Mouse (Mus musculus) brown adipose tissue, adult 24 weeks (tissue): ENCODE results near the gene Tnfsf14. TPM values are rescaled to one million over a fixed set of nuclear protein-coding genes. Genes with fewer than 3 reads are reported as not detected.
A peak's percentile ranks its signal among the peaks of the same experiment; 100 is the strongest.

Source experiments
- H3K27ac ChIP-seq: fragments of 200-500 bp; replicated peaks from 2 replicates; pipeline ENCODE4 v1.5.1; 2012; ENCODE audit warnings: low read depth, mild to moderate bottlenecking, low read length
- H3K4me1 ChIP-seq: fragments of 200-500 bp; 2 replicates; pipeline ENCODE4 v1.6.1; 2012; ENCODE audit warnings: low read length, mixed read lengths; ENCODE audit not compliant: control insufficient read depth, insufficient read depth, insufficient read length
- H3K4me3 ChIP-seq: fragments of 200-500 bp; 2 replicates; pipeline ENCODE4 v1.5.1; 2012; ENCODE audit warnings: low read depth, mild to moderate bottlenecking, low read length, moderate library complexity; ENCODE audit not compliant: insufficient read depth
- polyA plus RNA-seq: library from polyadenylated mRNA; stranded (reverse); fragments of >200 nt; gene quantifications from 2 replicates; pipeline ENCODE4 v1.2.4, GENCODE M21; 2012; ENCODE audit not compliant: missing spikeins, insufficient read depth, insufficient read length

Gene Tnfsf14
- not detected in 2 replicates for polyA plus RNA-seq

GRCm38 (mm10) chr17:57194041-57194507 is at the start of gene Tnfsf14:
Tnfsf14 (minus strand) TSS chr17:57194177.
- no peak within 1 kb of the TSS for H3K4me3 ChIP-seq
- no peak within 1 kb of the TSS for H3K27ac ChIP-seq
- H3K4me1 ChIP-seq: no peaks in the 10 kb centered on the region

DNA sequence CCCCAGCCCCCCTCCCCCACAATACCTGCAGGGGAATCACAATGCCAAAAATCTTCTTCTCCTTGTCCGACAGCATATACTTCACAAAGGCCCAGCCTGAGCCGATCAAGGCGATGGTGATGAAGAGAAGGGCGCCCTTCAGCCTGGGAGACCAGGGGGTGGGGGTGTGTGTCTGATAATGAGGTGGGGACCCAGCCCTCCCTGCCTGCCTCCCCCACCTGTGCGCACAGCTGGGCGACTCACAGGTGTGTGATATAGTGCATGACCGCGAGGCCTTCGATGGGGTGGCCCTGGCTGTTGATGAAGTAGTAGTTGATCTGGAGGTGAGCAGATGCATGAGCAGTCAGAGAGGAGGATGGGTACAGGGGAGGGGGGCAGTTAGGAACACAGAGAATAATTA is 43.2 kb upstream of the Tnfsf14 start:
- H3K27ac ChIP-seq: no peak overlapping the region
- H3K4me1 ChIP-seq: no peaks in the 10 kb centered on the region
- no peak overlapping the region for H3K4me3 ChIP-seq

DNA sequence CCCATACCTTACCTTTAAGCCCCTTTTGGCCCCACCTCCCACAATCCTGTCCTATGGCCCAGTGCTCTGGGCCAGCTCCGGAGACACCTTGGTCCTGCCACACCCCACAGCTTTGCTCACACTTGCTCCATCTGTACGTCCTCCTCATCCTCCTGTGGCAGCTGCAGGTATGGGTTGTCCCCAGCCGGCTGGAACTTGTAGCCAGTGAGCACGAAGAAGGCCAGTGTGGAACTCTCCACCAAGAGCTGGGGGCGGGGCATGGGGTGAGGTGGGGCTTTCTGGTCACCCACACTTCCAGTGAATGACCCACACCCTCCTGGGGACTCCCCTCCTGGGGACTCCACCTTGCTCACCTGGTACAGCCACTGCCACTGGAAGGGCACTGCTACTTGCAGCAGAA is 41.8 kb upstream of the Tnfsf14 start:
- 0 out of 2 replicates have a peak, but pooled peaks cover 3% of the 10 kb centered on the region for H3K4me1 ChIP-seq
- no peak overlapping the region for H3K27ac ChIP-seq
- no peak overlapping the region for H3K4me3 ChIP-seq

DNA sequence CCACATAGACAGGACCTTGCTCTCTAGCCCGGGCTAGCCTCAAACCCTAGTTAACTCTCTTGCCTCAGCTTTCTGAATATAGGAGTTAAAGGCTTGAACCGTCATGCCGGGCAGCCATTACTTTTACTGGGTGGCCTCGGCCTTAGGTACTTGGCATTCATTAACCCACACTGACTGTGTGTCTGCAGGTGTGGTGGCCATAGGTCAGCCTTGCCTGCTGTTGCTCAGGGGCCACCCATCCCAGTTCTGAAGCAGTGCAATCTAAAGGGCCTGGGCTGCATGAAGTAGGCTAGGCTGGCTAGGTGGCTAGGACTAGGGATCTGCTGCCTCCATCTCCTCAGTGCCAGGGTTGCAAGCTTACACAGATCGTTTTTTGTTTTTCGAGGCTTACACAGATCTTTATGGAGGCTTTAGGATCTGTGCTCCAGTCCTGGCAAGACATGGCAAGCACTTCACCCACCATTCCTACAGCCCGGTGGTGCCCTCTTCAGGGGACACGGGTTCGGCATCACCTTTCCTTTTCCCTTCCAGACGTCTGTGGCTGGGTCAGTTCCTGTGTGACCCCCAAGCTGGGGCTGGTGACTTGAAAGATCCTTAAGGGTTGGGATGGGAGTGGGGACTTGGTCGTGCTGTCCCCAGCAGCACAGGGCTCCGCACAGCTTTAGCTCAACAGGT is 40.4 kb upstream of the Tnfsf14 start:
- H3K4me1 ChIP-seq: peaks cover 10% of the 10 kb centered on the region
- H3K4me3 ChIP-seq: no peak overlapping the region
- no peak overlapping the region for H3K27ac ChIP-seq

DNA sequence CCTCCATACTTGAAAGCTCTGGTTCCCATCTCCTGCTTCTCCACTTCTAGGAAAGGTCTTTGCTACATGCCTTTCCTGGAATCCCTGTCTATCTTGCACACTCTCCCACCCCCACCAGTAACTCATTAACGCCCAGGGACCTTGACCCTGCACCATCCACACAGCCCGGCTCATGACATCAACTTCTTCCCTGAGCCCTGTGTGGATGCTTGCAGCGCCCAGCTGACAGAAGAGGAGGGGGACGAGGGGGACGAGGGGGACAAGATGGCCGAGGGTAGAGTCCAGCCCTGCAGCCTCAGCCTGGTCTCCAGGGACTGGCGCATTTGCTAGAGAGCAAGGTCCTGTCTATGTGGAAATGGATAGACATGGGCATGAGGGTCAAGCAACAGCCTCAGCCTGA is 39.1 kb upstream of the Tnfsf14 start:
- Histone ChIP-seq H3K4me3 (no peak overlapping the region), H3K27ac (no peak overlapping the region), H3K4me1 (peaks cover 10% of the 10 kb centered on the region)

DNA sequence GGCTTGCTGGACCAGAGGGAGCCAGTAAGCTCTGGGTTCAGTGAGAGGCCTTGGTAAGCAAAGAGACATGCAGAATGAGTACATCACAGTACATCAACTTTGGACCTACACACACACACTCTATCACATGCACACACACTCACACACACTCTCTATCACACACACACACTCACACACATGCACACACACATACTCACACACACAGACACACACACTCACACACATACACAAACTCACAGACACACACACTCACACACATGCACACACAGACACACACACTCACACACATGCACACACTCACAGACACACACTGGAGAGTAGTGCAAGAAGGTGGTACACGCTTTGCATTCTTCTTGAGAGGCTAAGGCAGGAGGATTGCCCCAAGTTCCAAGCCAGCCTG is 38.2 kb upstream of the Tnfsf14 start:
- Histone ChIP-seq H3K4me1 (peaks cover 10% of the 10 kb centered on the region), H3K27ac (no peak overlapping the region), H3K4me3 (no peak overlapping the region)

GRCm38 (mm10) chr17:57231321-57231771 is 37.4 kb upstream of the Tnfsf14 start:
- H3K27ac ChIP-seq: peak overlapping the region; percentile 62
- peaks cover 10% of the 10 kb centered on the region for H3K4me1 ChIP-seq

GRCm38 (mm10) chr17:57230728-57231125 is 36.8 kb upstream of the Tnfsf14 start:
- Histone ChIP-seq H3K4me3 (no peak overlapping the region), H3K27ac (peak overlapping the region; percentile 72), H3K4me1 (peaks cover 10% of the 10 kb centered on the region)

More at GRCm38 (mm10) chr17:57231321-57231771, 37.4 kb upstream of the Tnfsf14 start:
- H3K4me3 ChIP-seq: no peak overlapping the region

DNA sequence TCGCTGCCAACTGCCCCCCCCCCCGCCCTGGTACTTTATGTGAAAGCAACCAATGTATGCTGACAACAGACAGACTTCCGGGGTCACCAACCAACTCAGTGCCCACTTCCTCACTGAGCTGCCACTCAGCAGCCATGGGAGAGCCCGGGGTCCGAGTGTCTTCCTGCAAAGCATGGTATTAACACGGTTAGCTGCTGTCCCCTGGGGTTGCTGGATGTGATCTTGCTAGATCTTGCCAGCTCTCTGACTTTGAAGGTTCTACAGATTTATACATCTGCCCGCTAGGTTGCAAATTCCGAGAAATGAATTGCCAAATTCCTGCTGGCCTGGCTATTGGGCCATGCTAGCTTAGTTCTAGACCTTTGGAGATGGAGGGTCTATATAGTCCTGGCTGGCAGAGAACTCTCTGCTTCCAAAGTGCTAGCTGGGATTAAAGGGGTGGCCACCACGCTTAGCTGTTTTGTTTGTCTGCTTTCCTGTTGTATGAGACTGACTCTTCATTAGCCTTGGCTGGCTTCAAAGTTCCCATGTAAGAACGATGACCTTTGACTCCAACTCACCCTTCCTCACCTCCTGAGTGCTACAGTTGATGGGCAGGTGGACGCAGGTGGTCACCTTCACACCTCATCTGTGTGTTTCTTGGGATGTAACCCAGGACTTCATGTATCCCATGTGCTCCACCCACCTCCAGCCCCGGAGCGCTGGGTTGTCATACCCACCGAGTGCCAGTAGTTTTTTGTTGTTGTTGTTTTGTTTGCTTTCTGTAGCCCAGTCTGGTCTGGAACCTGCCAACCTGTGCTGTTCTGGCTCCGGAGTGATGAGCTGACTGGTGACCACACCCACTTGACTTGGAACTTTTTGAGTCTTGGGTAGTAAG is 36.1 kb upstream of the Tnfsf14 start:
- Histone ChIP-seq H3K27ac (peak overlapping the region; percentile 72), H3K4me1 (peaks cover 10% of the 10 kb centered on the region), H3K4me3 (no peak overlapping the region)

GRCm38 (mm10) chr17:57228873-57229272 is 34.9 kb upstream of the Tnfsf14 start:
- Histone ChIP-seq H3K27ac (peak overlapping the region; percentile 66; the same call in 1 of the 2 replicates), H3K4me3 (no peak overlapping the region), H3K4me1 (peaks cover 10% of the 10 kb centered on the region)

DNA sequence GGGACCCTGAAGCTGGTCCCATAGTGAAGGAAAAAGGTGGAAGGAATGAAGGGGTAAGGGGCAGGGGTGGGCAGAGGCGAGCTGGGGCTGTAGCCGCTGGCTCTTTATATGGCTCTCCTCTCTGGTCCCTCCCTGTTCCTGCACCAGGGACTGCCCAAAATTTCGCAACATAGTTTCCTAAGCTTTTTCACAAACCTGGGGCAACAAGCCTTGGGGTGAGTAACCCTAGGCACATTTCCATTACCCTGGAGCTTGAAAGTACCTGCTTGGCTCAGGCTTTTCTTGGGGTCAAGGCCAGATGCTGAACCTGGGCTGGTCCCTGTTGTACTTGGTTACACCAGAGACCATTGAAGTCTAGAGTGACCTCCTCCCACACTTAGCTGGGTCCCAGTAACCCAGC is 34.0 kb upstream of the Tnfsf14 start, which contains the start of gene C3:
TSS of gene C3 (minus strand) at position 123 of the 400 bp plus-strand sequence.
- peaks cover 10% of the 10 kb centered on the region for H3K4me1 ChIP-seq

DNA sequence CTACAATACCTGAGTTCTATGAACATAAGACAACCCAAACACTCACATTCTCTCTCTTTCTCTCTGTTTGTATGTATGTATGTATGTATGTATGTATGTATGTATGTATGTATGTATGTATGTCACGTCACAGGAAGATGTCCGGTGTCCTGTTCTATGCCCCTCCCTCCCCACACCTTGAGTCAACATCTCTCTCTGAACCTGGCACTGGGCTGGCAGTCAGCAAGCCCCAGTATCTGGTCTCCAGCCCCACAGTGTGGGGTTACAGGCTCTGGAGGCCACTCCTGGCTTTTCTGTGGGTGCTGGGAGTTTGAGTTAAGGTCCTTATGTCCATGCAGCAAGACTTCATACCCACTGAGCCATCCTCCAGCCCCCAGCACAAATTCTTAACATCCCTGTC is 33.5 kb upstream of the Tnfsf14 start:
- H3K4me3 ChIP-seq: peak overlapping the region; percentile 27; the same call in 1 of the 2 replicates
- H3K27ac ChIP-seq: peak overlapping the region; percentile 47; the same call in 1 of the 2 replicates
- peaks cover 10% of the 10 kb centered on the region for H3K4me1 ChIP-seq

More for the DNA sequence above, 34.0 kb upstream of the Tnfsf14 start, which contains the start of gene C3:
- Histone ChIP-seq H3K27ac (peak within 1 kb of the TSS; percentile 66), H3K4me3 (peak within 1 kb of the TSS; percentile 27; the same call in 1 of the 2 replicates)

GRCm38 (mm10) chr17:57223313-57223712 is 29.3 kb upstream of the Tnfsf14 start:
- H3K27ac ChIP-seq: no peak overlapping the region
- H3K4me3 ChIP-seq: no peak overlapping the region
- no peaks in the 10 kb centered on the region for H3K4me1 ChIP-seq

- no peak overlapping the region for H3K27ac ChIP-seq
- H3K4me3 ChIP-seq: no peak overlapping the region
- H3K4me1 ChIP-seq: no peaks in the 10 kb centered on the region
Measured at GRCm38 (mm10) chr17:57221911-57222310, 27.9 kb upstream of the Tnfsf14 start.

- no peak overlapping the region for H3K27ac ChIP-seq
- H3K4me3 ChIP-seq: no peak overlapping the region
- H3K4me1 ChIP-seq: no peaks in the 10 kb centered on the region
Measured at GRCm38 (mm10) chr17:57219884-57220207, 25.9 kb upstream of the Tnfsf14 start.
